Mouse (Mus musculus) ES-Bruce4 (cell line): ENCODE measurements around the gene Dock6. TPM values are rescaled to one million over a fixed set of nuclear protein-coding genes. Genes with fewer than 3 reads are reported as not detected.
A peak's percentile ranks its signal among the peaks of the same experiment; 100 is the strongest.
"Not testable (repeated sequence)": the region's sequence is repeated elsewhere in the genome, so short reads cannot be mapped to it uniquely, and the experiment has no call there.

Experiments used
- H3K27ac ChIP-seq: 2 replicates; pipeline ENCODE4 v1.5.1; 2012; ENCODE audit warnings: low read length, inconsistent platforms; ENCODE audit not compliant: insufficient read depth
- H3K27me3 ChIP-seq: 2 replicates; pipeline ENCODE4 v1.6.1; 2012; ENCODE audit warnings: mild to moderate bottlenecking, low read length, inconsistent platforms; ENCODE audit not compliant: control insufficient read depth, poor library complexity, insufficient read depth, severe bottlenecking
- H3K36me3 ChIP-seq: 2 replicates; pipeline ENCODE4 v1.6.1; 2012; ENCODE audit warnings: inconsistent platforms, mild to moderate bottlenecking, low read length, moderate library complexity; ENCODE audit not compliant: control insufficient read depth, poor library complexity, insufficient read depth, severe bottlenecking
- H3K4me1 ChIP-seq: one replicate; pipeline ENCODE4 v1.8.1; 2011; ENCODE audit warnings: low read length; ENCODE audit not compliant: control insufficient read depth, insufficient read depth
- H3K4me3 ChIP-seq: 2 replicates; pipeline ENCODE4 v1.5.1; 2011; ENCODE audit warnings: low read depth, mild to moderate bottlenecking, low read length
- H3K9ac ChIP-seq: 2 replicates; pipeline ENCODE4 v1.6.1; 2012; ENCODE audit warnings: low read depth, mild to moderate bottlenecking, inconsistent platforms; ENCODE audit not compliant: poor library complexity, severe bottlenecking
- H3K9me3 ChIP-seq: replicated peaks from 2 replicates; pipeline ENCODE4 v1.6.1; 2012; ENCODE audit warnings: mild to moderate bottlenecking, low read length, inconsistent platforms; ENCODE audit not compliant: control insufficient read depth, poor library complexity, insufficient read depth, severe bottlenecking
- CTCF ChIP-seq: IDR thresholded peaks from one replicate; pipeline ENCODE4 v1.8.1; 2011; ENCODE audit warnings: low read depth, low read length
- EP300 ChIP-seq: IDR thresholded peaks from 2 replicates; pipeline ENCODE4 v1.6.1; 2011; ENCODE audit warnings: low read depth, low read length; ENCODE audit not compliant: insufficient read depth
- POLR2A ChIP-seq: IDR thresholded peaks from one replicate; pipeline ENCODE4 v1.8.1; 2011; ENCODE audit warnings: low read length; ENCODE audit not compliant: insufficient read depth
- polyA plus RNA-seq: library from polyadenylated mRNA; stranded (reverse); fragments of >200 nt; gene quantifications from 2 replicates; pipeline ENCODE4 v1.2.4, GENCODE M21; 2011; ENCODE audit warnings: low read depth; ENCODE audit not compliant: missing spikeins, insufficient read depth, insufficient read length

Gene Dock6
- polyA plus RNA-seq, 1 experiment: 74.9 TPM

- peak overlapping the region; percentile 74 for H3K27ac ChIP-seq
- peak overlapping the region; percentile 1 for H3K4me3 ChIP-seq
- TF ChIP-seq EP300 (peak; percentile 67; the same call in 1 of the 2 replicates), POLR2A (no peak)
- no peaks in the 10 kb centered on the region for H3K27me3 ChIP-seq
- no peak overlapping the region for H3K9ac ChIP-seq
- peaks cover 34% of the 10 kb centered on the region for H3K36me3 ChIP-seq
- H3K9me3 ChIP-seq: no peaks in the 10 kb centered on the region
- peaks cover 3% of the 10 kb centered on the region for H3K4me1 ChIP-seq
Observed at GRCm38 (mm10) chr9:21774353-21774752, 78.1 kb downstream of the Dock6 start.

- peaks cover 26% of the 10 kb centered on the region for H3K36me3 ChIP-seq
- H3K9me3 ChIP-seq, H3K4me1 ChIP-seq, H3K4me3 ChIP-seq, H3K9ac ChIP-seq, H3K27me3 ChIP-seq: not testable (repeated sequence)
- peak overlapping the region; percentile 74 for H3K27ac ChIP-seq
Observed at GRCm38 (mm10) chr9:21773396-21773795, 79.0 kb downstream of the Dock6 start.

- peaks cover 13% of the 10 kb centered on the region for H3K36me3 ChIP-seq
- H3K4me3 ChIP-seq: peak overlapping the region; percentile 20
- no peaks in the 10 kb centered on the region for H3K27me3 ChIP-seq
- peak overlapping the region; percentile 98 for H3K27ac ChIP-seq
- TF ChIP-seq EP300 (no peak), POLR2A (no peak), CTCF (no peak)
- H3K4me1 ChIP-seq: peaks cover 14% of the 10 kb centered on the region
- peak overlapping the region; percentile 4 for H3K9ac ChIP-seq
- no peaks in the 10 kb centered on the region for H3K9me3 ChIP-seq
Observed at GRCm38 (mm10) chr9:21769558-21770183, 82.8 kb downstream of the Dock6 start.

GRCm38 (mm10) chr9:21768511-21769411 is 83.7 kb downstream of the Dock6 start:
- Histone ChIP-seq H3K36me3 (peaks cover 13% of the 10 kb centered on the region), H3K4me3 (peak overlapping the region; percentile 22), H3K9ac (peak overlapping the region; percentile 4)

GRCm38 (mm10) chr9:21767896-21768295 is 84.5 kb downstream of the Dock6 start:
- Histone ChIP-seq H3K9me3 (no peaks in the 10 kb centered on the region), H3K4me3 (peak overlapping the region; percentile 8), H3K27me3 (no peaks in the 10 kb centered on the region), H3K36me3 (peaks cover 9% of the 10 kb centered on the region), H3K27ac (peak overlapping the region; percentile 98), H3K4me1 (peaks cover 11% of the 10 kb centered on the region), H3K9ac (peak overlapping the region; percentile 39)
- TF ChIP-seq CTCF (no peak), EP300 (no peak), POLR2A (no peak)

More at GRCm38 (mm10) chr9:21768511-21769411, 83.7 kb downstream of the Dock6 start:
- no peaks in the 10 kb centered on the region for H3K27me3 ChIP-seq
- TF ChIP-seq EP300 (peak; percentile 94), POLR2A (no peak)
- no peaks in the 10 kb centered on the region for H3K9me3 ChIP-seq
- peaks cover 11% of the 10 kb centered on the region for H3K4me1 ChIP-seq
- peak overlapping the region; percentile 98 for H3K27ac ChIP-seq
